Mouse (Mus musculus): ENCODE measurements around the gene Maml1. TPM values are rescaled to one million over a fixed set of nuclear protein-coding genes. Genes with fewer than 3 reads are reported as not detected.

Gene Maml1
- polyA plus RNA-seq, 1 experiment, result 12.6 TPM

GRCm38 (mm10) chr11:50303406-50303805 is 11.3 kb upstream of the Maml1 start:
- Histone ChIP-seq H3K27ac (ENCODE audit: insufficient read depth, low read depth, low read length) (no peak overlapping the region), H3K27me3 (ENCODE audit: control insufficient read depth, insufficient read depth, low read length) (no peaks in the 10 kb centered on the region), H3K4me3 (ENCODE audit: low read depth, low read length) (no peak overlapping the region), H3K4me1 (ENCODE audit: control insufficient read depth, insufficient read depth, insufficient read length, low read length) (no peaks in the 10 kb centered on the region), H3K36me3 (ENCODE audit: control insufficient read depth, insufficient read depth, low read length) (peaks cover 76% of the 10 kb centered on the region)
- no peak for TF ChIP-seq POLR2A (IDR thresholded peaks at IDR 0.05; ENCODE audit: low read depth, low read length)
- no peak for TF ChIP-seq CTCF (IDR thresholded peaks at IDR 0.05; ENCODE audit: extremely low read depth, insufficient read length, insufficient replicate concordance, low read depth, low read length)
- WGBS, result 92% methylated on average over 2 of the region's 2 CpGs

- Histone ChIP-seq H3K4me1 (ENCODE audit: control insufficient read depth, insufficient read depth, insufficient read length, low read length) (peaks cover 3% of the 10 kb centered on the region; the same call in 1 of the 2 replicates), H3K27ac (ENCODE audit: insufficient read depth, low read depth, low read length) (peak overlapping the region; percentile 80), H3K36me3 (ENCODE audit: control insufficient read depth, insufficient read depth, low read length) (peaks cover 21% of the 10 kb centered on the region), H3K27me3 (ENCODE audit: control insufficient read depth, insufficient read depth, low read length) (no peaks in the 10 kb centered on the region), H3K4me3 (ENCODE audit: low read depth, low read length) (peak overlapping the region; percentile 84)
- no peak for TF ChIP-seq CTCF (IDR thresholded peaks at IDR 0.05; ENCODE audit: extremely low read depth, insufficient read length, insufficient replicate concordance, low read depth, low read length)
- TF ChIP-seq POLR2A (IDR thresholded peaks at IDR 0.05; ENCODE audit: low read depth, low read length), result no peak
- WGBS, result under 1% methylated on average over 85 of the region's 85 CpGs
Observed at GRCm38 (mm10) chr11:50291321-50292165, 568 bp downstream of the Maml1 start.

GRCm38 (mm10) chr11:50290486-50291225 is 1.5 kb downstream of the Maml1 start:
- Histone ChIP-seq H3K36me3 (ENCODE audit: control insufficient read depth, insufficient read depth, low read length) (peaks cover 14% of the 10 kb centered on the region), H3K27ac (ENCODE audit: insufficient read depth, low read depth, low read length) (peak overlapping the region; percentile 80), H3K27me3 (ENCODE audit: control insufficient read depth, insufficient read depth, low read length) (no peaks in the 10 kb centered on the region), H3K4me1 (ENCODE audit: control insufficient read depth, insufficient read depth, insufficient read length, low read length) (peaks cover 3% of the 10 kb centered on the region; the same call in 1 of the 2 replicates), H3K4me3 (ENCODE audit: low read depth, low read length) (peak overlapping the region; percentile 84)
- WGBS, result 4% methylated on average over 20 of the region's 20 CpGs
- no peak for TF ChIP-seq CTCF (IDR thresholded peaks at IDR 0.05; ENCODE audit: extremely low read depth, insufficient read length, insufficient replicate concordance, low read depth, low read length)
- no peak for TF ChIP-seq POLR2A (IDR thresholded peaks at IDR 0.05; ENCODE audit: low read depth, low read length)

- WGBS, result 60% methylated on average over 1 of the region's 1 CpGs
- no peak for TF ChIP-seq POLR2A (IDR thresholded peaks at IDR 0.05; ENCODE audit: low read depth, low read length)
- TF ChIP-seq CTCF (IDR thresholded peaks at IDR 0.05; ENCODE audit: extremely low read depth, insufficient read length, insufficient replicate concordance, low read depth, low read length), result no peak
Observed at GRCm38 (mm10) chr11:50286428-50286827, 5.7 kb downstream of the Maml1 start.

GRCm38 (mm10) chr11:50285696-50286095 is 6.4 kb downstream of the Maml1 start:
- peaks cover 6% of the 10 kb centered on the region; the same call in 1 of the 2 replicates for H3K36me3 ChIP-seq (ENCODE audit: control insufficient read depth, insufficient read depth, low read length)
- 85% methylated on average over 7 of the region's 7 CpGs for WGBS
- H3K27me3 ChIP-seq (ENCODE audit: control insufficient read depth, insufficient read depth, low read length), result no peaks in the 10 kb centered on the region
- no peak overlapping the region for H3K4me3 ChIP-seq (ENCODE audit: low read depth, low read length)
- H3K4me1 ChIP-seq (ENCODE audit: control insufficient read depth, insufficient read depth, insufficient read length, low read length), result peaks cover 3% of the 10 kb centered on the region; the same call in 1 of the 2 replicates
- TF ChIP-seq CTCF (IDR thresholded peaks at IDR 0.05; ENCODE audit: extremely low read depth, insufficient read length, insufficient replicate concordance, low read depth, low read length) (no peak), POLR2A (IDR thresholded peaks at IDR 0.05; ENCODE audit: low read depth, low read length) (no peak)
- H3K27ac ChIP-seq (ENCODE audit: insufficient read depth, low read depth, low read length), result peak overlapping the region; percentile 21; the same call in 1 of the 2 replicates

More at GRCm38 (mm10) chr11:50286428-50286827, 5.7 kb downstream of the Maml1 start:
- peaks cover 4% of the 10 kb centered on the region; the same call in 1 of the 2 replicates for H3K36me3 ChIP-seq (ENCODE audit: control insufficient read depth, insufficient read depth, low read length)
- H3K4me3 ChIP-seq (ENCODE audit: low read depth, low read length), result no peak overlapping the region
- no peaks in the 10 kb centered on the region for H3K27me3 ChIP-seq (ENCODE audit: control insufficient read depth, insufficient read depth, low read length)
- no peak overlapping the region for H3K27ac ChIP-seq (ENCODE audit: insufficient read depth, low read depth, low read length)
- H3K4me1 ChIP-seq (ENCODE audit: control insufficient read depth, insufficient read depth, insufficient read length, low read length), result peaks cover 3% of the 10 kb centered on the region; the same call in 1 of the 2 replicates

- H3K36me3 ChIP-seq (ENCODE audit: control insufficient read depth, insufficient read depth, low read length), result peaks cover 6% of the 10 kb centered on the region; the same call in 1 of the 2 replicates
- TF ChIP-seq POLR2A (IDR thresholded peaks at IDR 0.05; ENCODE audit: low read depth, low read length), result no peak
- no peak for TF ChIP-seq CTCF (IDR thresholded peaks at IDR 0.05; ENCODE audit: extremely low read depth, insufficient read length, insufficient replicate concordance, low read depth, low read length)
- H3K4me3 ChIP-seq (ENCODE audit: low read depth, low read length), result no peak overlapping the region
- no peak overlapping the region for H3K27ac ChIP-seq (ENCODE audit: insufficient read depth, low read depth, low read length)
- no peaks in the 10 kb centered on the region for H3K27me3 ChIP-seq (ENCODE audit: control insufficient read depth, insufficient read depth, low read length)
- H3K4me1 ChIP-seq (ENCODE audit: control insufficient read depth, insufficient read depth, insufficient read length, low read length), result peaks cover under 1% of the 10 kb centered on the region; the same call in 1 of the 2 replicates
- WGBS, result 88% methylated on average over 5 of the region's 5 CpGs
Observed at GRCm38 (mm10) chr11:50285263-50285662, 6.8 kb downstream of the Maml1 start.

Measured in small intestine, adult 2 months (tissue).